Mouse (Mus musculus) thymus, adult 2 months (tissue): ENCODE measurements at regions not wholly inside any gene's neighbourhood (a gene's known extent, or its start where the extent isn't known, plus 50 kb on each side); places are given as distances from the start of the nearest gene placed in this dataset.

Experiments
- CTCF ChIP-seq: fragments of 200-500 bp; IDR thresholded peaks from 2 replicates; pipeline ENCODE4 v1.5.1; 2012; ENCODE audit warnings: mild to moderate bottlenecking, control low read depth, low read length, moderate library complexity, borderline replicate concordance; ENCODE audit not compliant: control insufficient read depth, poor library complexity, insufficient read depth; ENCODE audit errors: extremely low read depth
- POLR2A ChIP-seq: fragments of 200-500 bp; IDR thresholded peaks from 2 replicates; pipeline ENCODE4 v1.6.1; 2012; ENCODE audit warnings: mild to moderate bottlenecking, low read length, control low read depth, moderate library complexity; ENCODE audit not compliant: control insufficient read depth, poor library complexity, insufficient read depth; ENCODE audit errors: extremely low read depth

- TF ChIP-seq CTCF (no peak), POLR2A (no peak)
Observed at GRCm38 (mm10) chr16:49635506-49635905, 63.5 kb upstream of the Ift57 start.
